Mouse (Mus musculus) right cerebral cortex, postnatal 25 days (tissue): Measurements from ENCODE around the gene Gm10697.
"Not testable (repeated sequence)": the region's sequence is repeated elsewhere in the genome, so short reads cannot be mapped to it uniquely, and the experiment has no call there.

Experiments
- DNase-seq: peaks from one replicate; pipeline ENCODE4 v3.0.0; 2022

Gm10697 gene

DNA sequence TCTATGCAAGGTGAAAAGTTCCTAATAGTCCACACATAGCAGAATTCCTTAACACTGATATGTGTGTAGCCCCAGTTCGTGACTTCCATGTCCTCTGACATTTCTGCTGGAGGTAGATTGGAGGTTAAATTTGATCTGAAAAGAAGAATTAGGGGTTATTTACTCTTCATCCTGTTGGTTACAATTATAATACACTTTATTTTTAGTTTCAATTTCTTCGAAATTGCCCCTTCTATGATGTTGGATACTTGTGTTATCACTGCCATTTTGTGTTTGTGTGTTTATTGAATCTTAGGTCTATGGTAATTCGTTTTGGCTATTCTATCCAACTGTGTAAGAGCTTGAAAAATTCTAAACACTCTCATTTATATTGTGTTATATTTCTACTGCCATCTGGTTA lies at the start of gene Gm10697:
TSS of gene Gm10697 (minus strand) at position 101 of the 400 bp plus-strand sequence.
- DNase-seq = not testable (repeated sequence)

- DNase-seq = not testable (repeated sequence)
Measured at GRCm38 (mm10) chr3:94115071-94115470, 42.6 kb upstream of the Gm10697 start.

DNA sequence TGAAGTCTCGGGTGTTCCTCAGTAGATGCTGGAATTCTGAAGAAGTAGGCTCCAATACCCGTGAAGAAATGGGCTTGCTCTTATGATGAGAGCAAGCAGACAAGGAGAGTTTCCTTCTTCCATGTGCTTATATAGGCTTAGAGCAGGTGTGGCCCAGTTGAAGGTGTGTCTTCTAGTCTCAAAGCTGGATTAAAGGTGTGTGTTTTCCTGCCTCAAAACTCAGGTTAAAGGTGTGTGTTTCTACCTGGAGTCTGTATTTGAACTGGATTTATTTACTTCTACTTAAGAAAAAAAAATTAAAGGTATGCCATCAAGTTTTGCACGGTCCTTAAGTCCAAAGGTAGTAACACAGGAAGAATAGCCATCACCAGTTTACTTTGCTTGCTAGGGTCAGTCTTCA lies 17.7 kb downstream of the Gm10697 start, which contains the start of gene Gm9125:
TSS of gene Gm9125 (minus strand) at position 101 of the 400 bp plus-strand sequence.
- not testable (repeated sequence) for DNase-seq

DNA sequence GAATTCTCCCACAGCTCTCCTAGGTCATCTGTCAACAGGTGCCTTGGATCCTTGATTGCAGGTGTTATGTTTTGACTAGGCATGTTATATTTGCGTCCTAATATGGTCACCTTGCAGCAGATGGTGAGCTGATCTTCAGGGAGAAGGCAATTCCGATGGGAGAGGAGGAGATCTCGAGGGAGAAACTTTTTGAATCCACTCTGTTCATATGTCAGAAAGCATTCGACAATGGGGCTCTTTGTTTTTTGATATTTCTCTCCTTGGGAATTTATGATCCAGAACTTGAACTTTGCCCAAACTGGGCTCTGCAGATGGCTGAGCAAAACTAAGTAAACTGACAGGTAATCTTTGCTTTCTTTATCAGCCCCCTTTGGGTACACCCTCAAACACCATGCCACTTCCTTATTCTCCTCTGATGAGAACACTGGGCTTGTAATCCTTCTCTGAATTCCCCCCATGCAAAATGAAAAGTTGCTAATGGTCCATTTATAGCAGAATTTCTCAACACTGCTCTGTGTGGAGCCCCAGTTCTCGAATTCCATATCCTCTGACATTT lies 22.8 kb downstream of the Gm10697 start:
- DNase-seq = not testable (repeated sequence)

GRCm38 (mm10) chr3:94038241-94038640 lies 34.2 kb downstream of the Gm10697 start:
- DNase-seq = not testable (repeated sequence)

GRCm38 (mm10) chr3:94034400-94034799 lies 38.0 kb downstream of the Gm10697 start:
- not testable (repeated sequence) for DNase-seq
